Mouse (Mus musculus) E14TG2a.4 (cell line): ENCODE data around the gene Sf3a3.

Experiments used
- CTCF ChIP-seq: conservative IDR thresholded peaks from 2 replicates; pipeline ENCODE4 v1.5.1; 2014; ENCODE audit warnings: low read length
- NANOG ChIP-seq: IDR thresholded peaks from 2 replicates; pipeline ENCODE4 v1.6.1; 2014; ENCODE audit warnings: borderline replicate concordance, low read length, mixed read lengths

GRCm38 (mm10) chr4:124672347-124673320 lies 41.9 kb upstream of the Sf3a3 start:
- no peak for TF ChIP-seq CTCF
- TF ChIP-seq NANOG = no peak
